Mouse (Mus musculus) E14TG2a.4 (cell line): ENCODE measurements around the gene Ehd1.

ENCODE experiments used
- CTCF ChIP-seq: conservative IDR thresholded peaks from 2 replicates; pipeline ENCODE4 v1.5.1; 2014; ENCODE audit warnings: low read length
- POU5F1 ChIP-seq: IDR thresholded peaks from 2 replicates; pipeline ENCODE4 v1.6.1; 2014; ENCODE audit warnings: low read length, borderline replicate concordance

- TF ChIP-seq CTCF, result peak; percentile 99
- TF ChIP-seq POU5F1, result no peak
Measured at GRCm38 (mm10) chr19:6304787-6305516, 28.4 kb downstream of the Ehd1 start.
